Mouse (Mus musculus): ENCODE measurements at regions not wholly inside any gene's neighbourhood (a gene's known extent, or its start where the extent isn't known, plus 50 kb on each side); places are given as distances from the start of the nearest gene placed in this dataset.

DNA sequence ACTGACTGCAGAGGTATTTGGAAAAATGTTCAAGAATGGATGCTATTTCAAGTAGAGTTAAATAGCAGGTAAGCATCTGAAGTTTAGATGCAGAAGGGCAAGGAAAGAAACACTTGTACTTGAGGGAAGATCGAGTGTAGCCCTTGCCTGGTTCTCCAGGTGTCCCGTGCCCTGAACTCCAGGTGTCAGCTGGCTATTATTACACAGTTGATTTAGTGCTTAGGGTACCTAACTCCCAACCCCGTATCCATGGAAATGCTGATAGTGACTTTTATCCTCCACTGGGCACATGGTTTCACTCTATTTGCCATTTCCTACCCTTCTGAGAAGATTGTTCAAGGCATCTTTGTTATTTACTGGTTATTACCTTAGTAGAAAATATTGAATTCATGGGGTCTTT is 86.6 kb upstream of the Gnpda2 start:
- DNase-seq: no peak
- intact Hi-C loops (cut with DNase I): no loop called here

DNA sequence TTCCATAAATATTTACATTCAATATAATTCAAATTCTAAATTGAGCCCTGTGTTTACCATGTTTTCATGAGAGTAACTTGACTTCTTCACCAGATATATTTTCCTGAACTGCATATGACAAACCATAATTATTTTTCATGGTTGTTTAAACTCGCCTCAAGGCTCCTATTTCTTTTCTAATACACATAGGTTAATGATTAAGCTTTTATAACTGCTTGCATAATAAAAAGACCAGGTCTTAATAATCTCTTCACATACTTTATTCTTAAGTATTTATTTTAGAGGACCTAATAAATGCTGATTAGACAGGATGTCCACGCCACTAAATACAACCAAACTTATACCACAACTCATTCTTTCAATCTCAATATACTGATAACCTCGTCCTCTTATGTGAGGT is 86.1 kb upstream of the Gnpda2 start:
- DNase-seq: no peak
- intact Hi-C loops (cut with DNase I): no loop called here

DNA sequence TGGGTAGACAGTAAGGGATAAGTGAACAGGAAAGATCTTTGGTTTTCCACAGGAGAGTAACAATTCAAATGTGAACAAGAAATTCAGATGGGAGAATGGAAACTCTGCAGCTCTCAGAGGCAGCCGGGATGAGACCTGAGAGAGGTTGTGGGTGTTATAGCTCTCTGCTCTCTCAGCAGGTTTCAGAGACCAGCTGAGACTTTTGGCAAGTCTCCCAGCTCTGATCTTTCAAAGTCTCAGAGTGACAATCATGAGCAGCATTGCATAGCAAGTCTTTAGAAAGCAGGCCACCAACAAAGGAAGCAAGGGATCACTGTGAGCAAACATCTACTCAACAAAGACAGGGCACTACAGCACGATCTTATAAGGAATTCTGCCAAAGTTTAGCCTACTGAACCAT is 73.4 kb upstream of the Gnpda2 start:
- DNase-seq: peak; percentile 35
- intact Hi-C loops (cut with DNase I): no loop called here

DNA sequence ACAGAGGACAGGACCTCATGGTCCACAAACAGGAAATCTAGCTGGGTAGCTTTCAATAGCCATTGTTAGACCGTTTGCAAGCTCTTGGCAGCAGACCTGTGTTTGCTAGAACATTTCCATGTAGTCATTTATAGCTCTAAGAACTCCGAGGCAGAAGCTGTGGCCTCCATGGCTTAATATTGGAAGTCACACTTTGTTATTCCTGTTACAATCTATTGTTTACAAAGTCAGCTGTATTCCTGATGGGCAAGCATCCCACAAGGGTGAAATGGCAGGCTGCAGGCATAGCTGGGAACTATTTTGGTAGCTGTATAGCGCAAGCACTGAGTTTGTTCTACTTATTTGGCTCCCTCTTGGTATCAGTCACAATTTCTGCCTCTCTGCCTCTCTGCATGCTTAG is 71.8 kb upstream of the Gnpda2 start:
- intact Hi-C loops (cut with DNase I): no loop called here

More for the DNA sequence above, 71.8 kb upstream of the Gnpda2 start:
- DNase-seq: no peak

Measured in left cerebral cortex, postnatal 4 days (tissue).